Mouse (Mus musculus) large intestine, adult 2 months (tissue): Measurements from ENCODE around the gene Proser3. TPM values are rescaled to one million over a fixed set of nuclear protein-coding genes. Genes with fewer than 3 reads are reported as not detected.
A peak's percentile ranks its signal among the peaks of the same experiment; 100 is the strongest.

Experiments used
- DNase-seq: peaks from one replicate; pipeline ENCODE4 v3.0.0-alpha.2; 2012; ENCODE audit warnings: low read depth, low spot score
- WGBS: fragments of 180-500 bp; shearing (Covaris S2); methylation state at CpG from one replicate; pipeline ENCODE4 v1.1.7; 2018; 5-methylcytosine and 5-hydroxymethylcytosine counted together
- polyA plus RNA-seq: library from polyadenylated mRNA; depleted of rRNA; stranded (reverse); fragments of >200 nt; gene quantifications from 2 replicates; pipeline ENCODE4 v1.2.3, GENCODE M21; 2012; rRNA removed

The Proser3 gene
- 4.3 and 7.3 TPM in 2 replicates for polyA plus RNA-seq

DNA sequence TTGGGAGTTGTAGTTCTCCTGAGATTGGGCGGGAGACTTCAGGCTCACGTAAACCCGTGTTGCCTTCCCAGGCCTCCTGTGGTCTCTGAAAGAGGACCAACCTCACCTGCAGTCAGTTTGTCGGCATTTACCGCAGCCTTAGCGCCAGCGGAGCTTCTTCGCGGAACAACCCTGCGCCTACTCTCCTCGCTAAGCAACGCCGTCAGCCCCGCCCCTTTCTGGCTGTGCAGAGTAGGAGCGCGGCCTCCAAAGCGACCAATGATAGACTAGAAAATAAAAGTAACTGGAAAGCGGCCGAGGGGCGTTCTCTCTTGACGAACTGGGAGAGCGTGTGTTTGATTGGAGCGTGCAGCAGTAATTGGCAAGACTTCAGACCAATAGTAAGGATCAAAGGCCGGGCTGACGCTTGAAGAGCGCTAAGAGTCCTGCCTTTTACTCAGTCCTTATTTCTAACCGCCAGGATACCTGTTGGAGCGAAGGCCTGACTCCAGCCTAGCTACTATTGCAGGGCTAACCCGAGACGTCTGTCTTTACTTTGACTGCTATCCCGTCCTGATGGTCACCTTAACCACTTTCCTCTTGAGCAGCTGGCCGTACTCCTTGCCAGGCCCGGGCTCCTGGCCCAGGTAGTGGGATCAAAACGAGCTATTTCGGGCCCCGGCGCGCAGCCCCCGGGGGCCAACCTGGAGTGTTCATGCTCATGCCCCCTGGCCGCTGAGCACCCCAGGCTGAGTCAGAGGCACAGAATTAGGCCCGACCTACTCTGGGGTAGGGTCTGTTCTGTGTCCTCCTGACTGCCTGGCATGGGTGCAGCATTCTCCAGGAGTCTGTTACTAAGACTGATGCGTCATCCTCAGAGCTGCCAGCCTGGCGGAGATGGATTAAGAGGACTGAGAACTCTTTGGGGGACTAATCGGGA, at the start of gene Proser3, which contains the start of gene Hspb6:
Gene Proser3, minus strand, starts transcription at position 198 of the 919 bp plus-strand sequence.
Gene Hspb6, plus strand, starts transcription at position 77 of the 919 bp plus-strand sequence.
- under 1% methylated on average over 44 of the region's 44 CpGs for WGBS
- peak; percentile 98 for DNase-seq

DNA sequence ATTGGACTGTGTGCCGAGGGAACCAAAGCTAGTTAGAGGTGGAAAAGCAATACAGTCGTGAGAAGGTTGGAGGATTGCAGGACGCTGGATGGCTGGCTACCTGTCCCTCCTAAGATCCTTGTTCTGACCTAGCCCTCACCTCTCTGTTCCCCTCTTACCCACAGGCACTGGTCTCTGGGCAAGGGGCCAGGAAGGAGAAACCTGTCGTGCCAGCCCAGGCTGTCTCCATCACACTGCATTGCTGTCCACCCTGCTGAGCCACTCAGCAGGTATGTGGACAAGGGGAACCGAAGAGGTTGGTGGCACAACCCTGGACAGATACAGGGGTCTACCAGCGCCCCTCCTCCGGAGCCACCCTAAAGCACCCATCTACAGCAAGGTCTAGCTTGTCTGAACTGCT, 48.6 kb upstream of the Proser3 start:
- DNase-seq: no peak
- 42% methylated on average over 7 of the region's 7 CpGs for WGBS

- WGBS: 3% methylated on average over 16 of the region's 16 CpGs
- peak; percentile 98 for DNase-seq
These were observed 47.8 kb upstream of the Proser3 start for GRCm38 (mm10) chr7:30599933-30600353.

- 93% methylated on average over 12 of the region's 12 CpGs for WGBS
- no peak for DNase-seq
These were observed 46.7 kb upstream of the Proser3 start, which contains the start of gene Zbtb32 for GRCm38 (mm10) chr7:30598786-30599185. TSS of gene Zbtb32 (minus strand) at chr7:30598909.

GRCm38 (mm10) chr7:30596811-30597210, 44.7 kb upstream of the Proser3 start:
- 79% methylated on average over 5 of the region's 5 CpGs for WGBS
- no peak for DNase-seq

- 79% methylated on average over 5 of the region's 5 CpGs for WGBS
- DNase-seq: no peak
These were observed 44.0 kb upstream of the Proser3 start for GRCm38 (mm10) chr7:30596093-30596492.

DNA sequence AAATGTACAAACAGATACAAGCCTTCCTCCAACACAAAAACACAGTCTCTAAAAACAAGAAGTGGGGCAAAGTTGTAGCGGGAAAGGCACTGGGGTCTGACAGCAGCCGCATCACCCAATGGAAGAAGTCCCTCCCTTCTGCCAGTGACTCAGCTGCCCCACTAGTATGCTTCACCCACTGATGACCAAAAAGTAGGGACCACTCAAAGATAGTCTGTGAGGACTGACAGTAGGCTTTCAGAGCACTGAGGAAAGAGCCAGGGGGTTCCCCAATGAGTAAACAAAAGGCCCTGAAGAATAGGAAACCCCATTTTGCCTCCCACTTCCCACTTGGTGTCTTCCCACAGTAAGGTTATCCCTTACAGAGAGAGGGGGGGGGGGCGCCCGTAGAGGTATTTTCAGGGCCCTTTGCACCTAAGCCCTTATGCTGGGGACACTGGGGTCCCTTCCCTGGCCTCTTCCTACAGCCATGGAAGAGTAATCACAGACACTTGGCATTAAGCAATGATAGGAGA, 42.5 kb upstream of the Proser3 start:
- no peak for DNase-seq
- 75% methylated on average over 4 of the region's 4 CpGs for WGBS

- WGBS: 59% methylated on average over 10 of the region's 10 CpGs
- no peak for DNase-seq
These were observed 41.7 kb upstream of the Proser3 start for GRCm38 (mm10) chr7:30593579-30594509.

DNA sequence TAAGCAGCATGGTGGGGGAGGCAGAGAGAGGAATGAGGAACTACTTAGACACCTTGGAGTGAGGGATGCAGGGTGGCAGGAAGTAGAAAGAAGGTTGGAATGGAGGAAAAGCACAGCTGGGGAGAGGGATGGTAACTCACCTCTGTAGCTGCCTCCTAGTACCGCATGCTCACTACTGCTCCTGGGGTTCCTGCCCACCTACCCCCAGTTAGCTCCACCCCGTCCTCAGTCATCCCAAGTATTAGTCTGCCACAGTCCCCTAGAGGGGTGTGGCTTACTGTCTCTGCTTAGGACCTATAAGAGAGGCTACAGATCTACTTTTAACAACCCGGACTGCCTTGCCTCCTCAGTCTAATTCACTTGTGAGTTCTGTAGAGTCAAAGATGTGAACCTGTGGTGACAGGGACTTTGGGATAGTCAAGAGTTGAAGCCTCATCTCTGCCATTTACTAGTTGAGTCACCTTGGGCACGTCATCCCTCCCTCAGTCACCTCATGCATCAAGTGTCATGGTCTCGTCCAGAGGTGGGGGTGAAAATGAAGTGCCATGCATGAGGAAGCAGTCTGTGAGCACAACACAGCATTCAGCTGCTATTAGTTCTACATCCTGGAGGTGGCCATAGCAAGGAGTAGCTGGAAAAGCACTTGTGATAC, 40.8 kb upstream of the Proser3 start:
- DNase-seq: no peak
- WGBS: 74% methylated on average over 5 of the region's 5 CpGs

- no peak for DNase-seq
- whole genome bisulfite sequencing: 82% methylated on average over 4 of the region's 4 CpGs
These were observed 39.5 kb upstream of the Proser3 start for GRCm38 (mm10) chr7:30591605-30591951.

DNA sequence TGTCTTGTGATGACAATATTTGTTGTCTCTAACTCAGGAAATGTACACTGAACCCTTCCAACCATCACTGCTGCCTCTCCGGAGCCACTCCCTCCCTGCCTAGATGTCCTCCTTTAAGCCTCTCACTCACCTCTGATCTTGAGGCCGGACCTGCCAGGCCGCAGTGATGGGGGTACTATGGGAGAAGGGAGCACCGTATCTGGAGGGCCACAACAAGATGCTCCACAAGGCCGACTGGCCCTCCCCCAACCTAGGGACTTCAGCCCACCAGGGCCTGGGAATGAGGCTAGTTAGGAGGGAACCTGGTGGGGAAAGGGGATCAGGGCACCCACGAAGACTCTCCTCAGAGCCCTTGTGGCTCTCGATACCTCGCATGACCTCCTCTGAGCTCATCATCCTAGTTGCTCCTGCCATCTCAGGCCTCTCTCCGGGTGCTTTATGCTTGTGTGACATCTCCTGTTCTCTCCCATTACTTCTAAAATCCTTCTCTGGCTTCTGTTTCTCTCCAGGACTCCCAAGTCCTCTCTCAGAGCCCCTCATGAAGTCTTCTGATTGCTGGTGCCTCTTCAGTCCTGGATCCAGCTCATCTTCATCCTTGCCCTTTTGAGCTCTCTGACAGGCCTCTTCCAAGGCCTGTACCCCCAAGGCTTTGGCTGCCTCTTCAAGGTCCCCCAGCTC, 39.0 kb upstream of the Proser3 start:
- 81% methylated on average over 9 of the region's 9 CpGs for WGBS
- DNase-seq: no peak

DNA sequence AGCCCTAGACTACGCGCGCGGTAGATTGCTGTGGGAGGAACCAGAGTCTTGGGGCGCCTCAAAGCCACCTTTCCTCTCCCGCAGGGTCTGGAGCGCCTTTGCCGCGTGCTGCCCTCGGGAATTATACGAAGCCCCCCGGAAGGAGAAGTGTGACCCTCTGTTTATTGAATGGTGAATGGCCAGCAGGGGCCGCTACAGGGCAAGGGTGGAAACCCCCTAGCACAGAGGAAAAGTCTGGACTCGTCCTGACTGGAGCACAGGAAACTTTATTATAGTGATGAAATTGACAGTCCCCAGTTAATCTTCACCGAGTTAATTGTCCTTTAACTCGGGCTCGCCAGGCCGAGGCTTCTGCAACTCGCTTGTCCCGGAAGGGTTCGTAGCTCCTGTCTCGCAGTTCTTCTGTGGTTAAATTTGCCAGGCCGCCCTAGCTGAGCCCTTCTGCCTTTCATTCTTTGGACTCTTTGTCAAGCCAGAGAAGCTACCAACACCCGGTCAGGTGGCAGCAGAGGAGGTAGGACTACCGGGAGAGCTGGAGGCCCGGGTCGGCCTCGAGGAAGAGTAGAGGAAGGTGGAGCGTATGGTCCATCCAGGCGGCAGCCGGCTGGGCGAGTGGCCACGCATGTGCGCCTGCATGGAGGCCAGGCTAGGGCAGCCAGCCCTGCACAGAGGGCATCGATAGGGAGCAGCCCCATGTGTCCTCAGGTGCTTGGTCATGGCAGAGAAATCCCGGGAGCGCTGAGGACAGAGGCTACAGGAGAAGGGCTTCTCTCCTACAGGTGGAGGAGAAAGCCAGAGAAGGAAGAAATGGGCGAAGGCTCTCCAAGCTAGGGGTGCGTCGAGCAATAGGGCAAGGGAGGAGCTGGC, 37.6 kb upstream of the Proser3 start:
- WGBS: 9% methylated on average over 40 of the region's 40 CpGs
- peak; percentile 64 for DNase-seq

DNA sequence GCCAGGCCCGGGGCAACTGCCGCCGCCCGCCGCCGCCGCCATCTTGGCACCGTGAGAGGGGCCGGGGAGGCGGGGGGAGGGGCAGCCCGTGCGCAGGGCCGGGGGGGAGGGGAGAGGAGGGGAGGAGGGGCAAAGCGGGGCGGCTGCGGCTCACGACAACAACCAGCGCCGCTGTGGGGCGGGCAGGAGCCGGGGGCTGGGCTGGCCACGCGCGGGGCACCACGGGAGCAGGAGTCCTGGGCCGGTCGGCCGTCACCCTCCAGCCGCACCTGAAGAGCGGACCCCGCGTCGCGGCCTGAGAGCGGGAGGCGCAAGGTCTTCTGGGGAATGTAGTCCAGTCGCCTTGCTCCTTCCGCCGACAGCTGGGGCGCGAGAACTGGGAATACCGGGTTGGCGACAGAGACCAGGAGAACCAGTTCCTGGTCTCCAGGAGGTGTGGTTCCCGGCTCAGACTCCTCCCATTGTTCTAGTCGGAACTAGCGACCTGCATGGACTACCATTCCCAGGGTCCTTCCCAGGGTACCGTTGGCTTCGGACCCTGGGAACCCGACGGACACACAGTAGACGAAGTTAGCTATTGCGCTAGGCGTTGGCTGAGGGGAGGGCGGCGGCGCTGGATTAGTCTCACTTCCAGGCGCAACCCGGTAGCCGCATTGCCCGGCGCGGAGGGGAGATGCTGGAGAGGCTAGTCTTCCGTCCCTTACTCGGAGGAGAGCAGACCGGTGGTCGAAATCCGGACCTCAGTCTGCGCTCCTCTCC, 36.8 kb upstream of the Proser3 start, which contains the start of gene Kmt2b:
Gene Kmt2b, minus strand, starts transcription at position 51 of the 759 bp plus-strand sequence.
- peak; percentile 98 for DNase-seq
- WGBS: under 1% methylated on average over 61 of the region's 68 CpGs

GRCm38 (mm10) chr7:30587842-30588667, 36.0 kb upstream of the Proser3 start:
- WGBS: under 1% methylated on average over 65 of the region's 67 CpGs
- no peak for DNase-seq

DNA sequence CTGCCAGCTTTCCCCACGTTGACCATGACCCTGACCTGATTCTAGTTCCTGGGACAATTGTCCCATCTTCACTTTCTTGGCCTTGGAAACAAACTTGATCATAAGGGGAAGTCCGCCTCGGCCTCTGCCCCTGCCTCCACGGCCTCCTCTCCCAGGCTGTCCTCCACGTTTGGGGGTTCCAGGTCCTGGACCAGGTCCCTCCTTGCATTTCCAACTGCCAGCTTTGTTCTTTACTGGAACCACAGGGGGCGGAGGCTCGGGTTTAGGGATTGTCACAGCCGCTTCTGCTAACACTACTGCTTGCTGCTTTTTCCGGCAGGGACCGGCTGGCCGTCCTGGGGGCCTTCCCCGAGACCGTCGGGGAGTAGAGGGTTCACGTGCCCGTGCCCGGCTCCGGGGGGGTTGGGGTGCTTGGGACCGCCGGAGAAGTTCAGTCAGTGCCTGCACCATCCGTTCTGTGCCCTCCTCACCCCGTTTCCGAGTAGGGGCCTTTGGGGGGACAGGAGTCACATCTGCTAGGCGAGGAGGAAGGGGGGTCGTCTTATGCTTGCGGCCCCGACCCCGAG, 34.4 kb upstream of the Proser3 start:
- no peak for DNase-seq
- WGBS: 91% methylated on average over 28 of the region's 28 CpGs

- no peak for DNase-seq
- 98% methylated on average over 7 of the region's 7 CpGs for WGBS
These were observed 33.1 kb upstream of the Proser3 start for GRCm38 (mm10) chr7:30585170-30585569.
